Mouse (Mus musculus) cortical plate, adult 2 months (tissue): Measurements from ENCODE around the gene Lamc1. TPM values are rescaled to one million over a fixed set of nuclear protein-coding genes. Genes with fewer than 3 reads are reported as not detected.
A peak's percentile ranks its signal among the peaks of the same experiment; 100 is the strongest.

Experiments used
- H3K27ac ChIP-seq: fragments of 200-500 bp; 2 replicates; pipeline ENCODE4 v1.5.1; 2012; ENCODE audit warnings: low read length, control low read depth, inconsistent platforms; ENCODE audit not compliant: insufficient read depth
- H3K4me1 ChIP-seq: fragments of 200-500 bp; 2 replicates; pipeline ENCODE4 v1.6.1; 2011; ENCODE audit warnings: low read length; ENCODE audit not compliant: control insufficient read depth, insufficient read depth
- H3K4me3 ChIP-seq: fragments of 200-500 bp; 2 replicates; pipeline ENCODE4 v1.5.1; 2011; ENCODE audit warnings: mild to moderate bottlenecking, low read length, control low read depth; ENCODE audit not compliant: insufficient read depth
- CTCF ChIP-seq: fragments of 200-500 bp; IDR thresholded peaks from 2 replicates; pipeline ENCODE4 v1.5.1; 2011; ENCODE audit warnings: mild to moderate bottlenecking, control low read depth, low read length; ENCODE audit not compliant: insufficient read depth; ENCODE audit errors: extremely low read depth
- POLR2A ChIP-seq: fragments of 200-500 bp; IDR thresholded peaks from 2 replicates; pipeline ENCODE4 v1.6.1; 2011; ENCODE audit warnings: mild to moderate bottlenecking, low read length, control low read depth; ENCODE audit not compliant: insufficient read depth; ENCODE audit errors: extremely low read depth
- polyA plus RNA-seq: library from polyadenylated mRNA; depleted of rRNA; stranded (reverse); fragments of >200 nt; gene quantifications from 2 replicates; pipeline ENCODE4 v1.2.3, GENCODE M21; 2012

The Lamc1 gene
- polyA plus RNA-seq, 1 experiment, result 23.2 TPM

GRCm38 (mm10) chr1:153333296-153334121 is 923 bp upstream of the Lamc1 start:
- no peak for TF ChIP-seq CTCF
- TF ChIP-seq POLR2A, result no peak
- Histone ChIP-seq H3K27ac (peak overlapping the region; percentile 62), H3K4me3 (peak overlapping the region; percentile 80)

GRCm38 (mm10) chr1:153331796-153332443 is 666 bp downstream of the Lamc1 start:
- peak overlapping the region; percentile 98; the same call in 1 of the 2 replicates for H3K27ac ChIP-seq
- peak overlapping the region; percentile 80 for H3K4me3 ChIP-seq
- H3K4me1 ChIP-seq, result peaks cover 2% of the 10 kb centered on the region; the same call in 1 of the 2 replicates
- TF ChIP-seq POLR2A, result no peak
- TF ChIP-seq CTCF, result 0 out of 2 replicates have a peak, but pooled peaks have one; percentile 29

More at GRCm38 (mm10) chr1:153333296-153334121, 923 bp upstream of the Lamc1 start:
- H3K4me1 ChIP-seq, result peaks cover 2% of the 10 kb centered on the region; the same call in 1 of the 2 replicates

- Histone ChIP-seq H3K4me1 (peaks cover 2% of the 10 kb centered on the region; the same call in 1 of the 2 replicates), H3K4me3 (peak overlapping the region; percentile 80), H3K27ac (no peak overlapping the region)
- TF ChIP-seq CTCF (no peak), POLR2A (no peak)
Measured at GRCm38 (mm10) chr1:153331206-153331605, 1.4 kb downstream of the Lamc1 start.

- Histone ChIP-seq H3K4me1 (peaks cover 2% of the 10 kb centered on the region; the same call in 1 of the 2 replicates), H3K27ac (no peak overlapping the region), H3K4me3 (no peak overlapping the region)
- TF ChIP-seq CTCF, result no peak
- TF ChIP-seq POLR2A, result no peak
Measured at GRCm38 (mm10) chr1:153329306-153329705, 3.3 kb downstream of the Lamc1 start.

- no peak for TF ChIP-seq CTCF
- TF ChIP-seq POLR2A, result no peak
- peaks cover 4% of the 10 kb centered on the region for H3K4me1 ChIP-seq
- H3K4me3 ChIP-seq, result no peak overlapping the region
- no peak overlapping the region for H3K27ac ChIP-seq
Measured at GRCm38 (mm10) chr1:153327063-153327462, 5.5 kb downstream of the Lamc1 start.

GRCm38 (mm10) chr1:153326226-153326625 is 6.4 kb downstream of the Lamc1 start:
- peaks cover 4% of the 10 kb centered on the region for H3K4me1 ChIP-seq
- TF ChIP-seq CTCF, result no peak
- no peak for TF ChIP-seq POLR2A
- H3K27ac ChIP-seq, result no peak overlapping the region
- H3K4me3 ChIP-seq, result no peak overlapping the region

GRCm38 (mm10) chr1:153321404-153321803 is 11.2 kb downstream of the Lamc1 start:
- TF ChIP-seq POLR2A, result no peak
- no peak for TF ChIP-seq CTCF
- no peak overlapping the region for H3K27ac ChIP-seq
- peaks cover 3% of the 10 kb centered on the region for H3K4me1 ChIP-seq
- H3K4me3 ChIP-seq, result no peak overlapping the region

GRCm38 (mm10) chr1:153320554-153321147 is 11.9 kb downstream of the Lamc1 start:
- no peak for TF ChIP-seq CTCF
- no peak for TF ChIP-seq POLR2A
- no peak overlapping the region for H3K4me3 ChIP-seq
- peaks cover 3% of the 10 kb centered on the region for H3K4me1 ChIP-seq
- no peak overlapping the region for H3K27ac ChIP-seq

GRCm38 (mm10) chr1:153320121-153320520 is 12.5 kb downstream of the Lamc1 start:
- Histone ChIP-seq H3K4me1 (peaks cover 3% of the 10 kb centered on the region), H3K27ac (no peak overlapping the region), H3K4me3 (no peak overlapping the region)
- no peak for TF ChIP-seq POLR2A
- TF ChIP-seq CTCF, result no peak

GRCm38 (mm10) chr1:153318741-153319140 is 13.8 kb downstream of the Lamc1 start:
- H3K4me1 ChIP-seq, result peaks cover 3% of the 10 kb centered on the region
- TF ChIP-seq CTCF (no peak), POLR2A (no peak)
- H3K4me3 ChIP-seq, result no peak overlapping the region
- no peak overlapping the region for H3K27ac ChIP-seq

GRCm38 (mm10) chr1:153318287-153318686 is 14.3 kb downstream of the Lamc1 start:
- Histone ChIP-seq H3K4me1 (peaks cover 2% of the 10 kb centered on the region; the same call in 1 of the 2 replicates), H3K27ac (no peak overlapping the region), H3K4me3 (no peak overlapping the region)
- TF ChIP-seq POLR2A (no peak), CTCF (no peak)
